Mouse (Mus musculus): ENCODE data around the gene Atp6v1g2. TPM values are rescaled to one million over a fixed set of nuclear protein-coding genes. Genes with fewer than 3 reads are reported as not detected.

Atp6v1g2 gene
- polyA plus RNA-seq, 1 experiment from 2014 or later = 2.9 TPM

- H3K36me3 ChIP-seq (ENCODE audit: control insufficient read depth, insufficient read depth, low read length) = peaks cover 70% of the 10 kb centered on the region
- peak overlapping the region; percentile 13; the same call in 1 of the 2 replicates for H3K4me3 ChIP-seq (ENCODE audit: low read depth, low read length)
- ATAC-seq (replicated peaks; ENCODE audit: low FRiP score) (no peak), DNase-seq (ENCODE audit: low spot score) (no peak)
- peaks cover 23% of the 10 kb centered on the region for H3K4me1 ChIP-seq (replicated peaks; ENCODE audit: control insufficient read depth, insufficient read depth, low read length)
- 82% methylated on average over 15 of the region's 15 CpGs for WGBS
- no peak overlapping the region for H3K27ac ChIP-seq (ENCODE audit: low read depth, low read length)
- no peak overlapping the region for H3K4me2 ChIP-seq
- H3K9ac ChIP-seq (ENCODE audit: low read depth, low read length) = no peak overlapping the region
- no peaks in the 10 kb centered on the region for H3K27me3 ChIP-seq (replicated peaks; ENCODE audit: control insufficient read depth, insufficient read depth, low read length)
- no peaks in the 10 kb centered on the region for H3K9me3 ChIP-seq (ENCODE audit: control insufficient read depth, low read length)
Observed at GRCm38 (mm10) chr17:35245731-35246623, 12.5 kb downstream of the Atp6v1g2 start.

DNA sequence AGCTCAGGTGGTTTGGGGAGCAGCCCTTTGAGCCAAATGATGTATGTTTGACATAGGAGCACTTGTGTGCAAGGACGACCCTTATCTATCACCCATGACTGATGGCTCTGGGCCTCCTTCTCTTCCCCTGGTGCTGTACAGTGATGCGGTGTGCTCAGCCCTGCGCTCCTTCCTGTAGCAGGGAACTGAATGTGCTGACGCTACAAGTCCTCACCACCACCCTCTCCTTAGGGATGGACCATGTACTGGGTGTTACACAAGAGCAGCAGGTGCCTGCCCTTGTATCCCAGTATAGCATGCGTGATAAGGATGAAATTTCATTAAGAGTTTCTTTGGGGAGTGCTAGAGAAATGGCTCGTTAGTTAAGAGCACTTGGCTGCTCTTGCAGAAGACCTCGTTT lies 13.7 kb downstream of the Atp6v1g2 start:
- Histone ChIP-seq H3K9ac (ENCODE audit: low read depth, low read length) (no peak overlapping the region), H3K4me2 (no peak overlapping the region), H3K36me3 (ENCODE audit: control insufficient read depth, insufficient read depth, low read length) (peaks cover 80% of the 10 kb centered on the region), H3K9me3 (ENCODE audit: control insufficient read depth, low read length) (no peaks in the 10 kb centered on the region), H3K4me1 (replicated peaks; ENCODE audit: control insufficient read depth, insufficient read depth, low read length) (peaks cover 23% of the 10 kb centered on the region), H3K4me3 (ENCODE audit: low read depth, low read length) (no peak overlapping the region), H3K27ac (ENCODE audit: low read depth, low read length) (no peak overlapping the region), H3K27me3 (replicated peaks; ENCODE audit: control insufficient read depth, insufficient read depth, low read length) (no peaks in the 10 kb centered on the region)
- ATAC-seq (replicated peaks; ENCODE audit: low FRiP score) (no peak), DNase-seq (ENCODE audit: low spot score) (no peak)
- 81% methylated on average over 7 of the region's 7 CpGs for WGBS

GRCm38 (mm10) chr17:35248986-35249385 lies 15.5 kb downstream of the Atp6v1g2 start:
- Histone ChIP-seq H3K4me1 (replicated peaks; ENCODE audit: control insufficient read depth, insufficient read depth, low read length) (peaks cover 15% of the 10 kb centered on the region), H3K9ac (ENCODE audit: low read depth, low read length) (no peak overlapping the region), H3K4me2 (no peak overlapping the region), H3K9me3 (ENCODE audit: control insufficient read depth, low read length) (no peaks in the 10 kb centered on the region), H3K4me3 (ENCODE audit: low read depth, low read length) (no peak overlapping the region), H3K36me3 (ENCODE audit: control insufficient read depth, insufficient read depth, low read length) (peaks cover 92% of the 10 kb centered on the region), H3K27me3 (replicated peaks; ENCODE audit: control insufficient read depth, insufficient read depth, low read length) (no peaks in the 10 kb centered on the region), H3K27ac (ENCODE audit: low read depth, low read length) (no peak overlapping the region)
- DNase-seq (ENCODE audit: low spot score) (no peak), ATAC-seq (replicated peaks; ENCODE audit: low FRiP score) (no peak)
- WGBS = 91% methylated on average over 14 of the region's 14 CpGs

DNA sequence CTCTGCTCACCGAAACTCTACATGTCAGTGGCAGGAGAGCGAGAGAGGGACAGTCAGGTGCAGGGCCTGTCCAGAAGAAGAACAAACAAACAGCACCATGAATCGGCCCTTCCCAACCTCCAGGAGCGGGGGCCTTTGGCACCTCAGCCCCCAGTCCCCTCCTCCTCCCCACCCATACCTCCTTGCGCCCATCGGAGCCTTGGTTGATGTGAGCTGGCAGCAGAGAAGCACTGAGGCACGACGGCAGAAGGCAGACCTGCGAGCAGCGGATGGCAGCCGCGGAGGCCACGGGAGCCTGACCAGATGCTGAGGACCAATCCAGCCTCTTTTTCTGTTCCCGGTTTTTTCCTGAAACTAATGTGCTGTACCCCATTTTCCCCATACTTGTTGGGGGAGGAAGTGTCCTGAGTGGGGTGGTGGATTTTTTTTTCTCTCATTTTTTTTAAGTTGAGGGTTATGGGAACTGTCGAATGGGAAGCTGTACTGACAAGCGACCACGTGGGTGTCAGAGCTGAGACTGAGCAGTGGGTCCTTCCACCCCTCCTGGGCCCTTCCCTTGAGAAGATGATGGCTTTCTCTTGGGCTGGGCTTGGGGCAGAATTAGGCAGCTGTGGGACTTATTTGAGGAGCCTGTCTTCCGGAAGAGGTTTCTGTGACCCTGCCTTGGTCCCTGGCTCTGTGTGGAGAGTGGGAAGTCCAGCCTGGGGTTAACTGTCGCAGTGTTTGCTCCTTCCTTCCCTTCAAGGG lies 16.2 kb downstream of the Atp6v1g2 start:
- Histone ChIP-seq H3K4me1 (replicated peaks; ENCODE audit: control insufficient read depth, insufficient read depth, low read length) (peaks cover 9% of the 10 kb centered on the region), H3K4me3 (ENCODE audit: low read depth, low read length) (no peak overlapping the region), H3K36me3 (ENCODE audit: control insufficient read depth, insufficient read depth, low read length) (peaks cover 85% of the 10 kb centered on the region), H3K4me2 (no peak overlapping the region), H3K27me3 (replicated peaks; ENCODE audit: control insufficient read depth, insufficient read depth, low read length) (no peaks in the 10 kb centered on the region), H3K27ac (ENCODE audit: low read depth, low read length) (no peak overlapping the region), H3K9me3 (ENCODE audit: control insufficient read depth, low read length) (no peaks in the 10 kb centered on the region), H3K9ac (ENCODE audit: low read depth, low read length) (no peak overlapping the region)
- no peak for ATAC-seq (replicated peaks; ENCODE audit: low FRiP score)
- WGBS = 93% methylated on average over 19 of the region's 19 CpGs
- DNase-seq (ENCODE audit: low spot score) = no peak

GRCm38 (mm10) chr17:35250348-35251120 lies 17.1 kb downstream of the Atp6v1g2 start:
- no peak overlapping the region for H3K27ac ChIP-seq (ENCODE audit: low read depth, low read length)
- ATAC-seq (replicated peaks; ENCODE audit: low FRiP score) = no peak
- 88% methylated on average over 3 of the region's 3 CpGs for WGBS
- no peak for DNase-seq (ENCODE audit: low spot score)
- H3K9me3 ChIP-seq (ENCODE audit: control insufficient read depth, low read length) = no peaks in the 10 kb centered on the region
- peaks cover 78% of the 10 kb centered on the region for H3K36me3 ChIP-seq (ENCODE audit: control insufficient read depth, insufficient read depth, low read length)
- no peaks in the 10 kb centered on the region for H3K27me3 ChIP-seq (replicated peaks; ENCODE audit: control insufficient read depth, insufficient read depth, low read length)
- H3K4me3 ChIP-seq (ENCODE audit: low read depth, low read length) = no peak overlapping the region
- H3K4me2 ChIP-seq = no peak overlapping the region
- peaks cover 1% of the 10 kb centered on the region; the same call in 1 of the 2 replicates for H3K4me1 ChIP-seq (replicated peaks; ENCODE audit: control insufficient read depth, insufficient read depth, low read length)
- no peak overlapping the region for H3K9ac ChIP-seq (ENCODE audit: low read depth, low read length)

GRCm38 (mm10) chr17:35251162-35251719 lies 17.8 kb downstream of the Atp6v1g2 start:
- H3K27me3 ChIP-seq (replicated peaks; ENCODE audit: control insufficient read depth, insufficient read depth, low read length) = no peaks in the 10 kb centered on the region
- DNase-seq (ENCODE audit: low spot score) (no peak), ATAC-seq (replicated peaks; ENCODE audit: low FRiP score) (no peak)
- H3K4me1 ChIP-seq (replicated peaks; ENCODE audit: control insufficient read depth, insufficient read depth, low read length) = no peaks in the 10 kb centered on the region
- WGBS = 84% methylated on average over 15 of the region's 15 CpGs
- H3K4me2 ChIP-seq = no peak overlapping the region
- H3K9ac ChIP-seq (ENCODE audit: low read depth, low read length) = no peak overlapping the region
- no peaks in the 10 kb centered on the region for H3K9me3 ChIP-seq (ENCODE audit: control insufficient read depth, low read length)
- H3K4me3 ChIP-seq (ENCODE audit: low read depth, low read length) = no peak overlapping the region
- H3K36me3 ChIP-seq (ENCODE audit: control insufficient read depth, insufficient read depth, low read length) = peaks cover 71% of the 10 kb centered on the region
- H3K27ac ChIP-seq (ENCODE audit: low read depth, low read length) = no peak overlapping the region

GRCm38 (mm10) chr17:35251981-35252380 lies 18.5 kb downstream of the Atp6v1g2 start:
- Histone ChIP-seq H3K27me3 (replicated peaks; ENCODE audit: control insufficient read depth, insufficient read depth, low read length) (no peaks in the 10 kb centered on the region), H3K9ac (ENCODE audit: low read depth, low read length) (no peak overlapping the region), H3K4me2 (no peak overlapping the region), H3K9me3 (ENCODE audit: control insufficient read depth, low read length) (no peaks in the 10 kb centered on the region), H3K4me3 (ENCODE audit: low read depth, low read length) (no peak overlapping the region), H3K36me3 (ENCODE audit: control insufficient read depth, insufficient read depth, low read length) (peaks cover 63% of the 10 kb centered on the region), H3K27ac (ENCODE audit: low read depth, low read length) (no peak overlapping the region), H3K4me1 (replicated peaks; ENCODE audit: control insufficient read depth, insufficient read depth, low read length) (no peaks in the 10 kb centered on the region)
- DNase-seq (ENCODE audit: low spot score) = no peak
- 82% methylated on average over 5 of the region's 5 CpGs for WGBS
- no peak for ATAC-seq (replicated peaks; ENCODE audit: low FRiP score)

DNA sequence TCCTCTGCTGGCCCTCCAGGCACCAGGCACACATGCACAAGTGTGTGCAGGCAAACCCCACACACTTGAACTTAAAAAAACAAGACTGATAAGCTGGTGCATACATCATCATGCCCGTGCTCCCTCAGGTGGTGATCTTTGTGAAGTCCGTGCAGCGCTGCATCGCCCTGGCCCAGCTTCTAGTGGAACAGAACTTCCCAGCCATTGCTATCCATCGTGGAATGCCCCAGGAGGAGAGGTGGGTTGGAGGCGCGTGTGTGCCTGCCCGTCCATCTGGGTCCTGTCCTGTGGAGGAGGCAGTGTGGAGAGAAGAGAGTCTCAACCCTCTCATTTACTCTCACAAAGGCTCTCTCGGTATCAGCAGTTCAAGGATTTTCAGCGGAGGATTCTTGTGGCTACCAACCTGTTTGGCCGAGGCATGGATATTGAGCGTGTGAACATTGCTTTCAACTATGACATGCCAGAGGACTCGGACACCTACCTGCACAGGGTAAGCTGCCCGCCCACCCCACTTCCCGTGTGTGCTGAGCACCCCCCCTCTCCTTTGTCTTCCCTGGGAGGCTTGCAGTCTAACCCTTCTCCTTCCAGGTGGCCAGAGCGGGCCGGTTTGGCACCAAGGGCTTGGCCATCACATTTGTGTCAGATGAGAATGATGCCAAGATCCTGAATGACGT lies 19.3 kb downstream of the Atp6v1g2 start:
- Histone ChIP-seq H3K9me3 (ENCODE audit: control insufficient read depth, low read length) (no peaks in the 10 kb centered on the region), H3K27ac (ENCODE audit: low read depth, low read length) (no peak overlapping the region), H3K27me3 (replicated peaks; ENCODE audit: control insufficient read depth, insufficient read depth, low read length) (no peaks in the 10 kb centered on the region), H3K4me2 (no peak overlapping the region), H3K4me1 (replicated peaks; ENCODE audit: control insufficient read depth, insufficient read depth, low read length) (0 out of 2 replicates have a peak, but pooled peaks cover under 1% of the 10 kb centered on the region), H3K9ac (ENCODE audit: low read depth, low read length) (no peak overlapping the region), H3K36me3 (ENCODE audit: control insufficient read depth, insufficient read depth, low read length) (peaks cover 57% of the 10 kb centered on the region), H3K4me3 (ENCODE audit: low read depth, low read length) (no peak overlapping the region)
- 84% methylated on average over 18 of the region's 18 CpGs for WGBS
- ATAC-seq (replicated peaks; ENCODE audit: low FRiP score) (no peak), DNase-seq (ENCODE audit: low spot score) (no peak)
